Mouse (Mus musculus): ENCODE measurements around the gene Meltf. TPM values are rescaled to one million over a fixed set of nuclear protein-coding genes. Genes with fewer than 3 reads are reported as not detected.
"Not testable (repeated sequence)": the region's sequence is repeated elsewhere in the genome, so short reads cannot be mapped to it uniquely, and the experiment has no call there.

The Meltf gene
- polyA plus RNA-seq, 1 experiment, result not detected

GRCm38 (mm10) chr16:31936568-31936967, 58.0 kb downstream of the Meltf start:
- H3K4me1 ChIP-seq (ENCODE audit: control insufficient read depth), result peaks cover 21% of the 10 kb centered on the region
- peaks cover 58% of the 10 kb centered on the region for H3K27me3 ChIP-seq (ENCODE audit: control insufficient read depth)
- TF ChIP-seq GATA1 (IDR thresholded peaks at IDR 0.05; ENCODE audit: low read length) (no peak), TAL1 (IDR thresholded peaks at IDR 0.05; ENCODE audit: low read length) (no peak)
- H3K36me3 ChIP-seq (ENCODE audit: control insufficient read depth), result no peaks in the 10 kb centered on the region
- H3K4me3 ChIP-seq (replicated peaks), result no peak overlapping the region
- peaks cover 14% of the 10 kb centered on the region for H3K9me3 ChIP-seq (ENCODE audit: control insufficient read depth, low read length)

GRCm38 (mm10) chr16:31938856-31939255, 60.2 kb downstream of the Meltf start:
- Histone ChIP-seq H3K27me3 (ENCODE audit: control insufficient read depth) (peaks cover 37% of the 10 kb centered on the region), H3K4me1 (ENCODE audit: control insufficient read depth) (peaks cover 10% of the 10 kb centered on the region), H3K36me3 (ENCODE audit: control insufficient read depth) (no peaks in the 10 kb centered on the region), H3K4me3 (replicated peaks) (no peak overlapping the region), H3K9me3 (ENCODE audit: control insufficient read depth, low read length) (peaks cover 11% of the 10 kb centered on the region)
- no peak for TF ChIP-seq GATA1 (IDR thresholded peaks at IDR 0.05; ENCODE audit: low read length)
- TF ChIP-seq TAL1 (IDR thresholded peaks at IDR 0.05; ENCODE audit: low read length), result no peak

GRCm38 (mm10) chr16:31940586-31940985, 62.0 kb downstream of the Meltf start:
- H3K36me3 ChIP-seq (ENCODE audit: control insufficient read depth), result peaks cover 15% of the 10 kb centered on the region
- H3K27me3 ChIP-seq (ENCODE audit: control insufficient read depth), result peaks cover 20% of the 10 kb centered on the region
- peaks cover 8% of the 10 kb centered on the region for H3K9me3 ChIP-seq (ENCODE audit: control insufficient read depth, low read length)
- H3K4me3 ChIP-seq (replicated peaks), result no peak overlapping the region
- TF ChIP-seq TAL1 (IDR thresholded peaks at IDR 0.05; ENCODE audit: low read length) (no peak), GATA1 (IDR thresholded peaks at IDR 0.05; ENCODE audit: low read length) (no peak)
- H3K4me1 ChIP-seq (ENCODE audit: control insufficient read depth), result peaks cover 16% of the 10 kb centered on the region

GRCm38 (mm10) chr16:31943980-31944379, 65.4 kb downstream of the Meltf start:
- H3K4me3 ChIP-seq (replicated peaks), result no peak overlapping the region
- no peak for TF ChIP-seq TAL1 (IDR thresholded peaks at IDR 0.05; ENCODE audit: low read length)
- TF ChIP-seq GATA1 (IDR thresholded peaks at IDR 0.05; ENCODE audit: low read length), result no peak
- no peaks in the 10 kb centered on the region for H3K9me3 ChIP-seq (ENCODE audit: control insufficient read depth, low read length)
- peaks cover 15% of the 10 kb centered on the region for H3K36me3 ChIP-seq (ENCODE audit: control insufficient read depth)
- peaks cover 2% of the 10 kb centered on the region; the same call in 1 of the 2 replicates for H3K27me3 ChIP-seq (ENCODE audit: control insufficient read depth)
- peaks cover 41% of the 10 kb centered on the region for H3K4me1 ChIP-seq (ENCODE audit: control insufficient read depth)

- Histone ChIP-seq H3K9me3 (ENCODE audit: control insufficient read depth, low read length) (no peaks in the 10 kb centered on the region), H3K27me3 (ENCODE audit: control insufficient read depth) (no peaks in the 10 kb centered on the region), H3K36me3 (ENCODE audit: control insufficient read depth) (peaks cover 15% of the 10 kb centered on the region), H3K4me3 (replicated peaks) (no peak overlapping the region), H3K4me1 (ENCODE audit: control insufficient read depth) (peaks cover 48% of the 10 kb centered on the region)
- no peak for TF ChIP-seq TAL1 (IDR thresholded peaks at IDR 0.05; ENCODE audit: low read length)
- no peak for TF ChIP-seq GATA1 (IDR thresholded peaks at IDR 0.05; ENCODE audit: low read length)
Measured at GRCm38 (mm10) chr16:31944698-31945255, 66.2 kb downstream of the Meltf start.

- no peak for TF ChIP-seq TAL1 (IDR thresholded peaks at IDR 0.05; ENCODE audit: low read length)
- Histone ChIP-seq H3K4me3 (replicated peaks) (no peak overlapping the region), H3K4me1 (ENCODE audit: control insufficient read depth) (peaks cover 50% of the 10 kb centered on the region)
Measured at GRCm38 (mm10) chr16:31945372-31945771, 66.8 kb downstream of the Meltf start.

GRCm38 (mm10) chr16:31945986-31946385, 67.4 kb downstream of the Meltf start:
- H3K4me3 ChIP-seq (replicated peaks); H3K27me3 ChIP-seq (ENCODE audit: control insufficient read depth); H3K9me3 ChIP-seq (ENCODE audit: control insufficient read depth, low read length): not testable (repeated sequence)
- peaks cover 22% of the 10 kb centered on the region for H3K36me3 ChIP-seq (ENCODE audit: control insufficient read depth)
- peaks cover 45% of the 10 kb centered on the region for H3K4me1 ChIP-seq (ENCODE audit: control insufficient read depth)

More at GRCm38 (mm10) chr16:31945372-31945771, 66.8 kb downstream of the Meltf start:
- peaks cover 17% of the 10 kb centered on the region for H3K36me3 ChIP-seq (ENCODE audit: control insufficient read depth)
- no peaks in the 10 kb centered on the region for H3K27me3 ChIP-seq (ENCODE audit: control insufficient read depth)
- H3K9me3 ChIP-seq (ENCODE audit: control insufficient read depth, low read length), result no peaks in the 10 kb centered on the region

GRCm38 (mm10) chr16:31947333-31947732, 68.7 kb downstream of the Meltf start:
- Histone ChIP-seq H3K4me3 (replicated peaks) (peak overlapping the region; percentile 91), H3K36me3 (ENCODE audit: control insufficient read depth) (peaks cover 31% of the 10 kb centered on the region), H3K27me3 (ENCODE audit: control insufficient read depth) (no peaks in the 10 kb centered on the region), H3K4me1 (ENCODE audit: control insufficient read depth) (peaks cover 45% of the 10 kb centered on the region), H3K9me3 (ENCODE audit: control insufficient read depth, low read length) (no peaks in the 10 kb centered on the region)
- no peak for TF ChIP-seq TAL1 (IDR thresholded peaks at IDR 0.05; ENCODE audit: low read length)
- TF ChIP-seq GATA1 (IDR thresholded peaks at IDR 0.05; ENCODE audit: low read length), result no peak

GRCm38 (mm10) chr16:31947901-31948316, 69.3 kb downstream of the Meltf start:
- H3K4me1 ChIP-seq (ENCODE audit: control insufficient read depth), result peaks cover 45% of the 10 kb centered on the region
- no peaks in the 10 kb centered on the region for H3K9me3 ChIP-seq (ENCODE audit: control insufficient read depth, low read length)
- no peaks in the 10 kb centered on the region for H3K27me3 ChIP-seq (ENCODE audit: control insufficient read depth)
- H3K36me3 ChIP-seq (ENCODE audit: control insufficient read depth), result peaks cover 34% of the 10 kb centered on the region
- H3K4me3 ChIP-seq (replicated peaks), result peak overlapping the region; percentile 91
- TF ChIP-seq GATA1 (IDR thresholded peaks at IDR 0.05; ENCODE audit: low read length) (no peak), TAL1 (IDR thresholded peaks at IDR 0.05; ENCODE audit: low read length) (no peak)

- H3K27me3 ChIP-seq (ENCODE audit: control insufficient read depth), result no peaks in the 10 kb centered on the region
- H3K4me3 ChIP-seq (replicated peaks), result peak within 1 kb of the TSS; percentile 91
- peaks cover 45% of the 10 kb centered on the region for H3K4me1 ChIP-seq (ENCODE audit: control insufficient read depth)
- TF ChIP-seq GATA1 (IDR thresholded peaks at IDR 0.05; ENCODE audit: low read length), result no peak
- no peak for TF ChIP-seq TAL1 (IDR thresholded peaks at IDR 0.05; ENCODE audit: low read length)
- no peaks in the 10 kb centered on the region for H3K9me3 ChIP-seq (ENCODE audit: control insufficient read depth, low read length)
- H3K36me3 ChIP-seq (ENCODE audit: control insufficient read depth), result peaks cover 35% of the 10 kb centered on the region
Measured at GRCm38 (mm10) chr16:31948345-31948774, 69.8 kb downstream of the Meltf start, which contains the start of the genes 0610012G03Rik and Ncbp2. Gene 0610012G03Rik (minus strand): TSS chr16:31948494. Gene Ncbp2 (plus strand): TSS chr16:31948513.

Other genes starting within 250 kb of the Meltf start
- 0.10 and 0.45 TPM in 2 replicates for gene Dlg1, start 215.4 kb upstream of the Meltf start, polyA plus RNA-seq (2012)
- 0.02 TPM in 1 of 2 replicates, not detected in the other for gene Pigz, start 55.0 kb downstream of the Meltf start, polyA plus RNA-seq (2012)
- 5.5 and 5.9 TPM in 2 replicates for gene 0610012G03Rik, start 69.7 kb downstream of the Meltf start, polyA plus RNA-seq (2012)
- 5.8 and 7.7 TPM in 2 replicates for gene Ncbp2, start 69.7 kb downstream of the Meltf start, polyA plus RNA-seq (2012)
- gene Senp5, start 124.5 kb downstream of the Meltf start, polyA plus RNA-seq (2012), result 0.06 and 0.07 TPM in 2 replicates
- 0.41 and 0.52 TPM in 2 replicates for gene Pak2, start 200.5 kb downstream of the Meltf start, polyA plus RNA-seq (2012)
- 0.18 and 0.22 TPM in 2 replicates for gene Pigx, start 220.9 kb downstream of the Meltf start, polyA plus RNA-seq (2012)
- gene Cep19, start 221.0 kb downstream of the Meltf start, polyA plus RNA-seq (2012), result 0.02 and 0.11 TPM in 2 replicates

All from erythroblast, embryonic 14.5 days (primary cell).